Mouse (Mus musculus): ENCODE results near the gene Crlf1. TPM values are rescaled to one million over a fixed set of nuclear protein-coding genes. Genes with fewer than 3 reads are reported as not detected.

Crlf1 gene
- polyA plus RNA-seq, 1 experiment from 2014 or later = 6.1 TPM

DNA sequence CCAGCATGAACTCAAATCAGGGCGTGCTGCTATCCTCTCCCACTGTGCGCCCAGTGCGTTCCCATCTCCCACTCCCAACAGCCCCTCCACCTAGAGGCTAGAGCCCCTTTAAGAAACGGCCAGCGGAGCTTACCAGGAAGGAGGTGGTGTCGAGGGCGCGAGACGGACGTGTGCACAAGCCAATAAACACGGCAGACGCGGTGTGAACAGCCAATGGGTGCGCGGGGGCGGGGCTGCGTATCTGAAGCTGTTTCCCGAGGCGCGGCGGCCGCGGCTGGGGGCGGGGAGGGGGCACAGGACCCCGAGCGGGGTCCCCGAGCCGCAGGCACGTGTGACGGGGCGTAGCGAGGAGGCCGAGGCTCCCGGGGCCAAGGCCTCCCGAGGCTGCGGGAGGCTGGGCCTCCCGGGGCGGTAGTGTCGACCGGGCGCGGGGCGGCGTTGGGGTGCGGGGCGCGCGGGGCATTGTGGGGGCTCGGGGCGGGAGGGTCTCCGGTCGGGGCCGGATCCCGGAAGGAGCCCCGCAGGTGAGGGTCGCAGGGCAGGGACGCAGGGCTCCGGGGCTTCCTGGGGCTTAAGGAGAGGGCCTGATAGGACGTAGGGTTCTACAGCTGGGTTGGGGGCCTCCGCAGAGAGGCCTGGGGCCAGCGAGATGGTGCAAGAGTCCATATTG lies 34.7 kb downstream of the Crlf1 start, which contains the start of the genes Fkbp8 and Kxd1:
Gene Fkbp8, plus strand, starts transcription at position 213 of the 670 bp plus-strand sequence.
Gene Kxd1, minus strand, starts transcription at position 445 of the 670 bp plus-strand sequence.
- Histone ChIP-seq H3K9me3 (ENCODE audit: control insufficient read depth, low read length) (no peaks in the 10 kb centered on the region), H3K4me2 (ENCODE audit: low read length) (peak within 1 kb of the TSS; percentile 89), H3K4me1 (replicated peaks; ENCODE audit: control insufficient read depth, insufficient read depth, low read length) (peaks cover 35% of the 10 kb centered on the region), H3K27me3 (replicated peaks; ENCODE audit: control insufficient read depth, insufficient read depth, low read length) (no peaks in the 10 kb centered on the region), H3K9ac (replicated peaks; ENCODE audit: low read depth, low read length) (peak within 1 kb of the TSS; percentile 94), H3K27ac (ENCODE audit: low read length) (peak within 1 kb of the TSS; percentile 79), H3K36me3 (ENCODE audit: control insufficient read depth, insufficient read depth) (peaks cover 8% of the 10 kb centered on the region), H3K4me3 (replicated peaks; ENCODE audit: low read length) (peak within 1 kb of the TSS; percentile 77)
- WGBS = under 1% methylated on average over 60 of the region's 61 CpGs
- peak; percentile 95 for ATAC-seq

DNA sequence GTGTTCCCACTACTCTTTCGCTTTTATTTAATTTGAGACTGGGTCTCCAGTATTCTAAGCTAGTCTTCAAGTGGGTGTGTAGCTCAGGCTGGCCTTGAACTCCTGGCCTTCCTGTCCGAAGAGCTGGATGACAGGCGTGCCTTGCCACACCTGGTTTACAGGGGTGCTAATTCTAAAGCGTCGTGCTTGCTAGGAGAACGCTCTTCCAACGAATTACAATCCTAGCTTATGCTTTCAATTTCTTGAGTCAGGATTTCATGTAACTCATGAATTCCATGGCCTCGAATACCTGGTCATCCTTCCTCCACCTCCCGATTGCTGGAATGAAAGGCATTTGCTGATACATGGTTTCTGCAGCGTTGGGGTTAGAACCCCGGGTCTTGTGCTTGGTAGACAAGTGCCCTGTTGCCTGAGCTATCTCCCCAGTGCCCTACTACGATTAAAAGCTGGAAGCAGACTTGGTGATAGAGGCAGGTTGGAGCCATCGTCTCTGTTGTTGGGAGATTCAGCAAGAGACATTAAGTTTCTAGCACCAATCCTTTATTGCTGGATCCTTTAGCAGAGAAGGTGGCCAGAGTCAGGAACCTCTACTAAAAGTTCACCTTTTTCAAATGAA lies 35.3 kb downstream of the Crlf1 start:
- WGBS = 33% methylated on average over 13 of the region's 13 CpGs
- no peaks in the 10 kb centered on the region for H3K27me3 ChIP-seq (replicated peaks; ENCODE audit: control insufficient read depth, insufficient read depth, low read length)
- H3K27ac ChIP-seq (ENCODE audit: low read length) = peak overlapping the region; percentile 79
- H3K4me2 ChIP-seq (ENCODE audit: low read length) = peak overlapping the region; percentile 88
- peaks cover 34% of the 10 kb centered on the region for H3K4me1 ChIP-seq (replicated peaks; ENCODE audit: control insufficient read depth, insufficient read depth, low read length)
- no peak for ATAC-seq
- peaks cover 11% of the 10 kb centered on the region for H3K36me3 ChIP-seq (ENCODE audit: control insufficient read depth, insufficient read depth)
- H3K9me3 ChIP-seq (ENCODE audit: control insufficient read depth, low read length) = no peaks in the 10 kb centered on the region
- peak overlapping the region; percentile 94 for H3K9ac ChIP-seq (replicated peaks; ENCODE audit: low read depth, low read length)
- H3K4me3 ChIP-seq (replicated peaks; ENCODE audit: low read length) = peak overlapping the region; percentile 77

DNA sequence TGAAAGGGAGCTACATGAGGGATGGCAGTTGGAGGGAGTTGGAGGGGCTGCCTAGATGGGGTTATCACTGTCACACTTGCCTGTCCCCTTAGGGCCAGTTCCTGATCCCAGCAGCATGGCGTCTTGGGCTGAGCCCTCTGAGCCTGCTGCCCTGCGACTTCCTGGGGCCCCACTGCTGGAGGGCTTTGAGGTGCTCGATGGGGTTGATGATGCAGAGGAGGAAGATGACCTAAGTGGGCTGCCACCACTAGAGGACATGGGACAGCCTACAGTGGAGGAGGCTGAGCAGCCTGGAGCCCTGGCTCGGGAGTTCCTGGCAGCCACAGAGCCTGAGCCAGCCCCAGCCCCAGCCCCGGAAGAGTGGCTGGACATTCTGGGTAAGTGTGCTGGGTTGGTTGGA lies 36.3 kb downstream of the Crlf1 start:
- ATAC-seq = no peak
- Histone ChIP-seq H3K27ac (ENCODE audit: low read length) (no peak overlapping the region), H3K4me2 (ENCODE audit: low read length) (no peak overlapping the region), H3K27me3 (replicated peaks; ENCODE audit: control insufficient read depth, insufficient read depth, low read length) (no peaks in the 10 kb centered on the region), H3K4me1 (replicated peaks; ENCODE audit: control insufficient read depth, insufficient read depth, low read length) (peaks cover 29% of the 10 kb centered on the region), H3K36me3 (ENCODE audit: control insufficient read depth, insufficient read depth) (peaks cover 13% of the 10 kb centered on the region), H3K4me3 (replicated peaks; ENCODE audit: low read length) (no peak overlapping the region), H3K9ac (replicated peaks; ENCODE audit: low read depth, low read length) (no peak overlapping the region), H3K9me3 (ENCODE audit: control insufficient read depth, low read length) (no peaks in the 10 kb centered on the region)
- WGBS = 88% methylated on average over 5 of the region's 5 CpGs

GRCm38 (mm10) chr8:70529741-70530161 lies 36.8 kb downstream of the Crlf1 start:
- Histone ChIP-seq H3K4me2 (ENCODE audit: low read length) (no peak overlapping the region), H3K27me3 (replicated peaks; ENCODE audit: control insufficient read depth, insufficient read depth, low read length) (no peaks in the 10 kb centered on the region), H3K27ac (ENCODE audit: low read length) (no peak overlapping the region), H3K4me1 (replicated peaks; ENCODE audit: control insufficient read depth, insufficient read depth, low read length) (peaks cover 29% of the 10 kb centered on the region), H3K9me3 (ENCODE audit: control insufficient read depth, low read length) (no peaks in the 10 kb centered on the region), H3K9ac (replicated peaks; ENCODE audit: low read depth, low read length) (no peak overlapping the region), H3K4me3 (replicated peaks; ENCODE audit: low read length) (no peak overlapping the region), H3K36me3 (ENCODE audit: control insufficient read depth, insufficient read depth) (peaks cover 13% of the 10 kb centered on the region)
- WGBS = 96% methylated on average over 3 of the region's 3 CpGs
- ATAC-seq = no peak

DNA sequence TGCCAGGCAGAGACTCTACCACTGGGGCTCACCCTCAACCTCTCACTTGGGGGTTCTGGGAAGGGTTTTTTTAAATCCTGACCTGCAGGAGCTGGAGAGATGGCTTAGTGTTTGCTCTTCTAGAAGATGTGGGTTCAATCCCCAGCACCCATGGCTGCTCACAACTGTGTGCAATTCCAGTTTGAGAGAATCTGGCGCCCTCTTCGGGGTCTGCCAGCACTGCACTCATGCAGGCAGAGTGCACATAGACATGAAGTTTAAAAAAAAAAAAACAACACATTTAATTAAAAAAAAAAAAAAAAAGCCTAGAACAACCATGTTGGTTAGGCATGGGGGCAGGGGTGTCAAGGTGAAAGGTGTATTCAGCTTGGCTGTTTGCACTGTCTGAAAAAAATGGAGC lies 37.4 kb downstream of the Crlf1 start:
- Histone ChIP-seq H3K4me2 (ENCODE audit: low read length) (no peak overlapping the region), H3K4me1 (replicated peaks; ENCODE audit: control insufficient read depth, insufficient read depth, low read length) (peaks cover 29% of the 10 kb centered on the region), H3K4me3 (replicated peaks; ENCODE audit: low read length) (no peak overlapping the region), H3K27me3 (replicated peaks; ENCODE audit: control insufficient read depth, insufficient read depth, low read length) (no peaks in the 10 kb centered on the region), H3K36me3 (ENCODE audit: control insufficient read depth, insufficient read depth) (peaks cover 13% of the 10 kb centered on the region), H3K27ac (ENCODE audit: low read length) (no peak overlapping the region), H3K9me3 (ENCODE audit: control insufficient read depth, low read length) (no peaks in the 10 kb centered on the region), H3K9ac (replicated peaks; ENCODE audit: low read depth, low read length) (no peak overlapping the region)
- ATAC-seq = no peak
- 82% methylated on average over 2 of the region's 2 CpGs for WGBS

DNA sequence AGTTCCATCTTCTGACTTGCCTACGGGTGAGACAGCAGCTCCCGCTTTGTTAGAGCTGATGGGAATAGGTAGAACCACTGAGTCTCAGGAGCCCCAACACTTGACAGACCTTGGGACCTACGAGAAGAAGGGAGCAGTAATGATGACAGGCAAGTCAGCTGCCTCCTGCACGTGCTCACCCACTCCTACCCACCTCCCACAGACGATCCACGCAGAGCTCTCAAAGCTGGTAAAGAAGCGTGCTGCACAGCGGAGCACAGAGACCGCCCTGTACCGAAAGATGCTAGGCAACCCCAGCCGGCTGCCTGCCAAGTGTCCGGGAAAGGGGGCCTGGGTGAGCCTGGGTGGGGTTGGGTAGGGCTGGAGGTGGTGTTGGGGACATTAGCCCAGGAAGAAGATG lies 41.3 kb downstream of the Crlf1 start:
- H3K4me2 ChIP-seq (ENCODE audit: low read length) = no peak overlapping the region
- peaks cover 17% of the 10 kb centered on the region for H3K4me1 ChIP-seq (replicated peaks; ENCODE audit: control insufficient read depth, insufficient read depth, low read length)
- no peaks in the 10 kb centered on the region for H3K27me3 ChIP-seq (replicated peaks; ENCODE audit: control insufficient read depth, insufficient read depth, low read length)
- H3K9ac ChIP-seq (replicated peaks; ENCODE audit: low read depth, low read length) = no peak overlapping the region
- H3K4me3 ChIP-seq (replicated peaks; ENCODE audit: low read length) = no peak overlapping the region
- ATAC-seq = no peak
- H3K36me3 ChIP-seq (ENCODE audit: control insufficient read depth, insufficient read depth) = peaks cover 15% of the 10 kb centered on the region
- no peaks in the 10 kb centered on the region for H3K9me3 ChIP-seq (ENCODE audit: control insufficient read depth, low read length)
- H3K27ac ChIP-seq (ENCODE audit: low read length) = no peak overlapping the region
- WGBS = 93% methylated on average over 12 of the region's 12 CpGs

GRCm38 (mm10) chr8:70535221-70535620 lies 42.3 kb downstream of the Crlf1 start:
- H3K9ac ChIP-seq (replicated peaks; ENCODE audit: low read depth, low read length) = no peak overlapping the region
- no peaks in the 10 kb centered on the region for H3K9me3 ChIP-seq (ENCODE audit: control insufficient read depth, low read length)
- no peaks in the 10 kb centered on the region for H3K27me3 ChIP-seq (replicated peaks; ENCODE audit: control insufficient read depth, insufficient read depth, low read length)
- no peak overlapping the region for H3K4me2 ChIP-seq (ENCODE audit: low read length)
- H3K4me3 ChIP-seq (replicated peaks; ENCODE audit: low read length) = no peak overlapping the region
- no peak for ATAC-seq
- no peak overlapping the region for H3K27ac ChIP-seq (ENCODE audit: low read length)
- peaks cover 11% of the 10 kb centered on the region for H3K4me1 ChIP-seq (replicated peaks; ENCODE audit: control insufficient read depth, insufficient read depth, low read length)
- H3K36me3 ChIP-seq (ENCODE audit: control insufficient read depth, insufficient read depth) = peaks cover 13% of the 10 kb centered on the region
- 85% methylated on average over 3 of the region's 3 CpGs for WGBS

- Histone ChIP-seq H3K27ac (ENCODE audit: low read length) (no peak overlapping the region), H3K4me2 (ENCODE audit: low read length) (no peak overlapping the region), H3K27me3 (replicated peaks; ENCODE audit: control insufficient read depth, insufficient read depth, low read length) (no peaks in the 10 kb centered on the region), H3K4me1 (replicated peaks; ENCODE audit: control insufficient read depth, insufficient read depth, low read length) (peaks cover 16% of the 10 kb centered on the region), H3K9ac (replicated peaks; ENCODE audit: low read depth, low read length) (no peak overlapping the region), H3K9me3 (ENCODE audit: control insufficient read depth, low read length) (no peaks in the 10 kb centered on the region), H3K4me3 (replicated peaks; ENCODE audit: low read length) (no peak overlapping the region), H3K36me3 (ENCODE audit: control insufficient read depth, insufficient read depth) (peaks cover 13% of the 10 kb centered on the region)
- ATAC-seq = no peak
- 89% methylated on average over 2 of the region's 2 CpGs for WGBS
Measured at GRCm38 (mm10) chr8:70535701-70536100, 42.7 kb downstream of the Crlf1 start.

DNA sequence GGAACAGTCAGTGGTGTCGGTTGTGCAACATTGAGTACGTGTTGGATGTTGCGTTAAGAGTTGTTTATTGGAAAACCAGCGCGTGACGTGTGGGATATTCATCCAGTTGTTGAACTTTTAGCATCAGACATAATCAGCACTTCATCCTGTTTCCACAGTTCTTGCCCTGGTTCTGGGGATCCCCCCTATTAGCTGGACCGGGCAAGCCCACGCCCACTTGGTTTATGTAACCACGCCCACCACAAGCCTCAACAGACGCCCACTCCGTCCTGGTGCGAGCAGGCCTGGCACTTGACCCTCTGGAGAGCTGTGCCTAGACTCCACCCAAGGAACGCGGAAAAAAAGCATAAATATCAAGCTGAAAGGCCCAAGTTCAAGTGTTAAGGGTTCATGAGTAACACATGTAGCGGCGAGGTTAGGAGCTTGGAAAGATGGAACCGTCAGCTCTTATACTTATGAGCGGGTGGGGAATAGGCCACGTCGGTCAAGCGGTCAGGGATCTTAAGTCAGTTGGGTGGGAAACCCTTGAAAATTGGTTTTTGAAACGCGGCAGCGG lies 45.1 kb downstream of the Crlf1 start:
- Histone ChIP-seq H3K27ac (ENCODE audit: low read length) (peak overlapping the region; percentile 96), H3K9me3 (ENCODE audit: control insufficient read depth, low read length) (no peaks in the 10 kb centered on the region), H3K36me3 (ENCODE audit: control insufficient read depth, insufficient read depth) (peaks cover 4% of the 10 kb centered on the region; the same call in 1 of the 2 replicates), H3K4me1 (replicated peaks; ENCODE audit: control insufficient read depth, insufficient read depth, low read length) (peaks cover 26% of the 10 kb centered on the region), H3K4me2 (ENCODE audit: low read length) (peak overlapping the region; percentile 94), H3K27me3 (replicated peaks; ENCODE audit: control insufficient read depth, insufficient read depth, low read length) (no peaks in the 10 kb centered on the region), H3K4me3 (replicated peaks; ENCODE audit: low read length) (peak overlapping the region; percentile 87), H3K9ac (replicated peaks; ENCODE audit: low read depth, low read length) (peak overlapping the region; percentile 57)
- ATAC-seq = peak; percentile 2; the same call in 1 of the 2 replicates
- WGBS = 15% methylated on average over 24 of the region's 24 CpGs

All from forebrain, embryonic 16.5 days (tissue).